ENCODE assay signal across 10 mouse cellular contexts in genomic region chr8:96455336-96455735, GRCm38 (mm10).
DNase-seq lines count a peak whose midpoint lies in the region; ATAC-seq and TF ChIP-seq lines count a peak whose summit lies in the region.
"Had no signal": no experiment of that assay in that cellular context is flagged by ENCODE, and none has a peak within 500 bp of the region (broad histone marks: within the 10 kb centered on the region; RNA-seq: fewer than 3 reads in every experiment).

No protein-coding gene starts in this region.

- H3K27ac ChIP-seq in embryonic facial prominence, embryonic 12.5 days = no peak overlapping the region
- H3K27ac ChIP-seq in forebrain, postnatal 0 days (ENCODE audit: low read depth, low read length) = 0 out of 2 replicates have a peak overlapping the region, but pooled peaks have one; percentile 17
- H3K27ac ChIP-seq in neural tube, embryonic 13.5 days (replicated peaks) = peak overlapping the region; percentile 33; the same call in 1 of the 2 replicates
- H3K27ac ChIP-seq in liver, postnatal 0 days (ENCODE audit: low read depth) = no peak overlapping the region

- H3K9ac ChIP-seq in embryonic facial prominence, embryonic 12.5 days = no peak overlapping the region
- peak overlapping the region; percentile 15; the same call in 1 of the 2 replicates for H3K9ac ChIP-seq in forebrain, postnatal 0 days
- no peak overlapping the region for H3K9ac ChIP-seq in neural tube, embryonic 13.5 days
- H3K9ac ChIP-seq in liver, postnatal 0 days (replicated peaks) = no peak overlapping the region

- peak; percentile 63 for DNase-seq in forebrain, postnatal 0 days
- peak; percentile 5 to 13 for DNase-seq in layer of hippocampus, postnatal 25 days (ENCODE audit: extremely low spot score in 1 of 2, low spot score in 1 of 2)
- DNase-seq in spleen, postnatal 10 days (ENCODE audit: low spot score in 2 of 2) = no peak
- no peak for DNase-seq in lung, postnatal 10 days
- no peak for DNase-seq in liver, postnatal 0 days
- DNase-seq: cerebellum, postnatal 10 days; heart, adult 18-20 months had no signal

- H3K27me3 ChIP-seq in embryonic facial prominence, embryonic 12.5 days = no peaks in the 10 kb centered on the region
- H3K27me3 ChIP-seq in forebrain, postnatal 0 days (ENCODE audit: insufficient read depth, low read length) = no peaks in the 10 kb centered on the region
- no peaks in the 10 kb centered on the region for H3K27me3 ChIP-seq in neural tube, embryonic 13.5 days
- no peaks in the 10 kb centered on the region for H3K27me3 ChIP-seq in liver, postnatal 0 days (ENCODE audit: insufficient read depth, low read length)

- peaks cover 7% of the 10 kb centered on the region; the same call in 1 of the 2 replicates for H3K4me1 ChIP-seq in embryonic facial prominence, embryonic 12.5 days
- H3K4me1 ChIP-seq in forebrain, postnatal 0 days (ENCODE audit: insufficient read depth) = 0 out of 2 replicates have a peak, but pooled peaks cover 2% of the 10 kb centered on the region
- H3K4me1 ChIP-seq in neural tube, embryonic 13.5 days (replicated peaks) = peaks cover 20% of the 10 kb centered on the region
- H3K4me1 ChIP-seq in liver, postnatal 0 days (ENCODE audit: insufficient read depth) = no peaks in the 10 kb centered on the region

- peak overlapping the region; percentile 47 for H3K4me2 ChIP-seq in embryonic facial prominence, embryonic 12.5 days (replicated peaks)
- peak overlapping the region; percentile 51 for H3K4me2 ChIP-seq in forebrain, postnatal 0 days (ENCODE audit: low read depth)
- H3K4me2 ChIP-seq in neural tube, embryonic 13.5 days = peak overlapping the region; percentile 39
- no peak overlapping the region for H3K4me2 ChIP-seq in liver, postnatal 0 days (ENCODE audit: low read depth, low read length)

- no peaks in the 10 kb centered on the region for H3K36me3 ChIP-seq in embryonic facial prominence, embryonic 12.5 days
- no peaks in the 10 kb centered on the region for H3K36me3 ChIP-seq in forebrain, postnatal 0 days (ENCODE audit: insufficient read depth)
- H3K36me3 ChIP-seq in neural tube, embryonic 13.5 days = no peaks in the 10 kb centered on the region
- no peaks in the 10 kb centered on the region for H3K36me3 ChIP-seq in liver, postnatal 0 days (replicated peaks; ENCODE audit: insufficient read depth, low read length)

- no peak for TF ChIP-seq CTCF in forebrain, postnatal 0 days (IDR thresholded peaks at IDR 0.05; ENCODE audit: low read depth)
- no peak for TF ChIP-seq CTCF in liver, postnatal 0 days (IDR thresholded peaks at IDR 0.05; ENCODE audit: low read depth)

- ATAC-seq in embryonic facial prominence, embryonic 12.5 days (ENCODE audit: insufficient number of reproducible peaks, insufficient read depth, low FRiP score, low TSS enrichment) = 0 out of 2 replicates have a peak, but pooled peaks have one; percentile 47
- peak; percentile 75 for ATAC-seq in forebrain, postnatal 0 days
- peak; percentile 77 for ATAC-seq in neural tube, embryonic 13.5 days (ENCODE audit: low read depth)
- no peak for ATAC-seq in cerebellum, adult (ENCODE audit: insufficient number of reproducible peaks, low FRiP score, low TSS enrichment)
- no peak for ATAC-seq in liver, postnatal 0 days

- no peak for TF ChIP-seq EP300 in liver, postnatal 0 days (IDR thresholded peaks at IDR 0.05; ENCODE audit: low read depth)

- H3K9me3 ChIP-seq in embryonic facial prominence, embryonic 12.5 days = no peaks in the 10 kb centered on the region
- no peaks in the 10 kb centered on the region for H3K9me3 ChIP-seq in forebrain, postnatal 0 days (ENCODE audit: low read length)
- no peaks in the 10 kb centered on the region for H3K9me3 ChIP-seq in neural tube, embryonic 13.5 days
- H3K9me3 ChIP-seq in liver, postnatal 0 days (ENCODE audit: low read length) = no peaks in the 10 kb centered on the region

- WGBS in embryonic facial prominence, embryonic 12.5 days = 9% methylated on average over 9 of the region's 9 CpGs
- WGBS in forebrain, postnatal 0 days = 2% methylated on average over 9 of the region's 9 CpGs
- 16% methylated on average over 9 of the region's 9 CpGs for WGBS in neural tube, embryonic 13.5 days
- 44% methylated on average over 9 of the region's 9 CpGs for whole genome bisulfite sequencing in liver, postnatal 0 days (ENCODE audit: insufficient replicate concordance)

- H3K4me3 ChIP-seq in embryonic facial prominence, embryonic 12.5 days = no peak overlapping the region
- peak overlapping the region; percentile 27 for H3K4me3 ChIP-seq in forebrain, postnatal 0 days (ENCODE audit: low read depth, low read length)
- no peak overlapping the region for H3K4me3 ChIP-seq in neural tube, embryonic 13.5 days
- no peak overlapping the region for H3K4me3 ChIP-seq in liver, postnatal 0 days (ENCODE audit: low read depth, low read length)

Comparison
In these comparisons a context has a peak if more than half of its experiments do, and no peak if none do; other contexts are left out.
1. ATAC-seq: peak in embryonic facial prominence, embryonic 12.5 days (single experiment), forebrain, postnatal 0 days (single experiment) and neural tube, embryonic 13.5 days (single experiment); none in cerebellum, adult (single experiment) and liver, postnatal 0 days (single experiment).
2. H3K27ac ChIP-seq: peak in forebrain, postnatal 0 days (single experiment) and neural tube, embryonic 13.5 days (single experiment); none in embryonic facial prominence, embryonic 12.5 days (single experiment) and liver, postnatal 0 days (single experiment).
3. DNase-seq: peak in forebrain, postnatal 0 days (single experiment) and layer of hippocampus, postnatal 25 days (2 of 2); none in spleen, postnatal 10 days (0 of 2), lung, postnatal 10 days (single experiment) and liver, postnatal 0 days (single experiment).